Mouse (Mus musculus) forebrain, embryonic 10.5 days (tissue): ENCODE results near the gene Slc2a5. TPM values are rescaled to one million over a fixed set of nuclear protein-coding genes. Genes with fewer than 3 reads are reported as not detected.

Source experiments
- DNase-seq: peaks from one replicate; pipeline ENCODE4 v3.0.0-alpha.2; 2017; ENCODE audit warnings: low spot score; ENCODE audit errors: extremely low spot score
- H3K27ac ChIP-seq: fragments of 300-500 bp; sonication (generic); 2 replicates; pipeline ENCODE4 v1.5.1; 2016; ENCODE audit warnings: mild to moderate bottlenecking
- H3K27me3 ChIP-seq: fragments of 300-500 bp; sonication (generic); 2 replicates; pipeline ENCODE4 v1.6.1; 2016; ENCODE audit warnings: mild to moderate bottlenecking; ENCODE audit not compliant: poor library complexity, severe bottlenecking
- H3K36me3 ChIP-seq: fragments of 300-500 bp; sonication (generic); replicated peaks from 2 replicates; pipeline ENCODE4 v1.6.1; 2016; ENCODE audit warnings: mild to moderate bottlenecking, moderate library complexity
- H3K4me1 ChIP-seq: fragments of 300-500 bp; sonication (generic); 2 replicates; pipeline ENCODE4 v1.6.1; 2016
- H3K4me3 ChIP-seq: fragments of 300-500 bp; sonication (generic); 2 replicates; pipeline ENCODE4 v1.5.1; 2016; ENCODE audit warnings: mild to moderate bottlenecking, moderate library complexity
- H3K9me3 ChIP-seq: fragments of 300-500 bp; sonication (generic); 2 replicates; pipeline ENCODE4 v1.6.1; 2016; ENCODE audit warnings: mild to moderate bottlenecking, moderate library complexity
- WGBS: fragments of 180-500 bp; shearing (Covaris S2); methylation state at CpG from one replicate; pipeline ENCODE4 v1.1.7; 2016; 5-methylcytosine and 5-hydroxymethylcytosine counted together
- polyA plus RNA-seq: library from polyadenylated mRNA; unstranded; fragments of >200 nt; fragmentation: Nextera tagmentation; extraction: Ambion mirVana; gene quantifications from 2 replicates; pipeline ENCODE4 v1.2.1, GENCODE M21; 2016

The Slc2a5 gene
- 1.3 and 1.6 TPM in 2 replicates for polyA plus RNA-seq

GRCm38 (mm10) chr4:150119055-150119454, at the start of gene Slc2a5:
Slc2a5 (plus strand) TSS chr4:150119283.
- Histone ChIP-seq H3K27me3 (0 out of 2 replicates have a peak, but pooled peaks cover 6% of the 10 kb centered on the region), H3K27ac (peak within 1 kb of the TSS; percentile 51), H3K4me3 (peak within 1 kb of the TSS; percentile 38), H3K36me3 (no peaks in the 10 kb centered on the region), H3K9me3 (no peaks in the 10 kb centered on the region), H3K4me1 (peaks cover 19% of the 10 kb centered on the region)
- 9% methylated on average over 15 of the region's 15 CpGs for WGBS
- peak; percentile 62 for DNase-seq

DNA sequence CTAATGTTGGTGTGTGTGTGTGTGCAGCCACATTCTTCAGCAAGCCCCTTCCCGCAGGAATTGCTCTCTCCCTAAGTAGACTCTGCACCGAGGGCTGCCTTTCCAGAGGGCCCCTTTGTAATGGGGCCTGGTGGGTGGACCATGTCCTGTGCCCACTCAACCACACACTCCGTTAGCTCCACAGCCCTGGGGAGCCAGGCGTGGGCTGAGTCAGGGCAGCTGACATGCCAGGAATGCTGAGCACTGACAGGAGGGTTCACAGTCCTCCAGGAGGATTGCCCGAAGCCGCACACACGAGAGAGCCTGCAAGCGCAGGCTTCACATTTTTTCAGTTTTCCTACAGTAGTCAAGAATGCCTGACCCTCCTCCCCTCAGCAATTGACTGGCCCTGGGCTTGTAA, 48.9 kb upstream of the Slc2a5 start:
- Histone ChIP-seq H3K9me3 (no peaks in the 10 kb centered on the region), H3K4me1 (peaks cover 16% of the 10 kb centered on the region), H3K27ac (no peak overlapping the region), H3K27me3 (no peaks in the 10 kb centered on the region), H3K36me3 (no peaks in the 10 kb centered on the region), H3K4me3 (no peak overlapping the region)
- DNase-seq, result no peak
- 71% methylated on average over 8 of the region's 8 CpGs for WGBS

GRCm38 (mm10) chr4:150072416-150073101, 46.5 kb upstream of the Slc2a5 start:
- Histone ChIP-seq H3K27ac (no peak overlapping the region), H3K9me3 (no peaks in the 10 kb centered on the region), H3K4me1 (peaks cover 21% of the 10 kb centered on the region), H3K27me3 (no peaks in the 10 kb centered on the region), H3K36me3 (no peaks in the 10 kb centered on the region), H3K4me3 (no peak overlapping the region)
- no peak for DNase-seq
- 52% methylated on average over 15 of the region's 15 CpGs for WGBS

DNA sequence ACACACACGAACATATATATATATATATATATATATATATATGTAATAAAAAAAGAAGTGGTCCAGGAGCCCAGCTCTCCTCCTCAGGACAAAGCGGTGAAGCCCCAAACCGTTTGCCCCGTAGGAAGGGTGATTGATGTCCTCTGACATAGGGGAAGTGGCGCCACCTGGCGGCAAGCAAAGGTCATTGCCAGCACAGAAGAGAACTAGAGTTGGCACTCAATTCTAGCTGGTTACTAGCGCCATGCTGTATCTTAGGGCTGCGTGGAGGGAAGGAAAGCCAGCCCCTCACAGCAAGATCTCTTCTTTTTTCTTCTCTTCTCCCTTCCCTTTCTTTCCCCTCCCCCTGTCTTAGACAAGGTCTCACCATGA, 46.0 kb upstream of the Slc2a5 start:
- H3K4me1 ChIP-seq, result peaks cover 20% of the 10 kb centered on the region

GRCm38 (mm10) chr4:150075350-150075749, 43.7 kb upstream of the Slc2a5 start:
- no peaks in the 10 kb centered on the region for H3K36me3 ChIP-seq
- no peaks in the 10 kb centered on the region for H3K9me3 ChIP-seq
- no peak overlapping the region for H3K27ac ChIP-seq
- 88% methylated on average over 7 of the region's 7 CpGs for WGBS
- H3K4me1 ChIP-seq, result peaks cover 6% of the 10 kb centered on the region; the same call in 1 of the 2 replicates
- DNase-seq, result no peak
- no peak overlapping the region for H3K4me3 ChIP-seq
- H3K27me3 ChIP-seq, result 0 out of 2 replicates have a peak, but pooled peaks cover 3% of the 10 kb centered on the region

More for the DNA sequence above, 46.0 kb upstream of the Slc2a5 start:
- Histone ChIP-seq H3K27me3 (no peaks in the 10 kb centered on the region), H3K4me3 (no peak overlapping the region), H3K27ac (no peak overlapping the region), H3K36me3 (no peaks in the 10 kb centered on the region), H3K9me3 (no peaks in the 10 kb centered on the region)
- WGBS, result 18% methylated on average over 8 of the region's 8 CpGs
- peak; percentile 59 for DNase-seq

- Histone ChIP-seq H3K4me1 (peaks cover 6% of the 10 kb centered on the region; the same call in 1 of the 2 replicates), H3K36me3 (no peaks in the 10 kb centered on the region), H3K27ac (no peak overlapping the region), H3K27me3 (0 out of 2 replicates have a peak, but pooled peaks cover 3% of the 10 kb centered on the region), H3K9me3 (no peaks in the 10 kb centered on the region), H3K4me3 (no peak overlapping the region)
- 53% methylated on average over 18 of the region's 18 CpGs for WGBS
- no peak for DNase-seq
Observed at GRCm38 (mm10) chr4:150076147-150076546, 42.9 kb upstream of the Slc2a5 start.

- no peak overlapping the region for H3K27ac ChIP-seq
- H3K4me3 ChIP-seq, result no peak overlapping the region
- peaks cover 6% of the 10 kb centered on the region; the same call in 1 of the 2 replicates for H3K4me1 ChIP-seq
- H3K9me3 ChIP-seq, result no peaks in the 10 kb centered on the region
- DNase-seq, result no peak
- no peaks in the 10 kb centered on the region for H3K36me3 ChIP-seq
- 0 out of 2 replicates have a peak, but pooled peaks cover 3% of the 10 kb centered on the region for H3K27me3 ChIP-seq
- 79% methylated on average over 2 of the region's 2 CpGs for WGBS
Observed at GRCm38 (mm10) chr4:150078646-150079045, 40.4 kb upstream of the Slc2a5 start.

- H3K36me3 ChIP-seq, result no peaks in the 10 kb centered on the region
- 82% methylated on average over 7 of the region's 7 CpGs for WGBS
- no peak for DNase-seq
Observed at GRCm38 (mm10) chr4:150079244-150079643, 39.8 kb upstream of the Slc2a5 start.

GRCm38 (mm10) chr4:150080330-150080967, 38.6 kb upstream of the Slc2a5 start:
- peaks cover 6% of the 10 kb centered on the region; the same call in 1 of the 2 replicates for H3K4me1 ChIP-seq
- H3K4me3 ChIP-seq, result no peak overlapping the region
- H3K36me3 ChIP-seq, result no peaks in the 10 kb centered on the region
- no peak for DNase-seq
- H3K27ac ChIP-seq, result no peak overlapping the region
- WGBS, result 90% methylated on average over 11 of the region's 11 CpGs
- H3K9me3 ChIP-seq, result no peaks in the 10 kb centered on the region; the same call in 1 of the 2 replicates
- 0 out of 2 replicates have a peak, but pooled peaks cover 3% of the 10 kb centered on the region for H3K27me3 ChIP-seq

More at GRCm38 (mm10) chr4:150079244-150079643, 39.8 kb upstream of the Slc2a5 start:
- Histone ChIP-seq H3K27ac (no peak overlapping the region), H3K4me1 (peaks cover 6% of the 10 kb centered on the region; the same call in 1 of the 2 replicates), H3K9me3 (no peaks in the 10 kb centered on the region; the same call in 1 of the 2 replicates), H3K4me3 (no peak overlapping the region), H3K27me3 (0 out of 2 replicates have a peak, but pooled peaks cover 3% of the 10 kb centered on the region)

DNA sequence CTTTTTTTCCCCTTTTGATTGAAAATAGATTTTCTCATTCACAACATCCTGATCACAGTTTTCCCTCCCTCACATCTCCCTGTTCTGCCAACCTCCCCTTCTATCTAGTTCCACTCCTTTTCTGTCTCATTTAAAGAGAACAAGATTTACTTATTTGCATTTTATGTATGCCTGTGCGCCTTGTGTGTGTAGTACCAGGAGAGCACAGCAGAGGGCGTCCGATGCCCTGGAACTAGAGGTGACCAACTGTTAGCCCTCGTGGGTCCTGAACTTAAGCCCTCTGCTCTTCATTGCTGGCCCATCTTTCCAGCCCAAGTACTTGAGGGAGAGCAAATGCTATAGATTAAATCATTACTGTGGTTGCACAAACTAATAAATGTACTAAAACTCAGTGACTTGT, 33.7 kb upstream of the Slc2a5 start:
- Histone ChIP-seq H3K9me3 (no peaks in the 10 kb centered on the region; the same call in 1 of the 2 replicates), H3K4me1 (peaks cover 21% of the 10 kb centered on the region), H3K27me3 (peaks cover 40% of the 10 kb centered on the region), H3K36me3 (no peaks in the 10 kb centered on the region), H3K27ac (no peak overlapping the region), H3K4me3 (no peak overlapping the region)
- no peak for DNase-seq
- WGBS, result 82% methylated on average over 4 of the region's 4 CpGs

DNA sequence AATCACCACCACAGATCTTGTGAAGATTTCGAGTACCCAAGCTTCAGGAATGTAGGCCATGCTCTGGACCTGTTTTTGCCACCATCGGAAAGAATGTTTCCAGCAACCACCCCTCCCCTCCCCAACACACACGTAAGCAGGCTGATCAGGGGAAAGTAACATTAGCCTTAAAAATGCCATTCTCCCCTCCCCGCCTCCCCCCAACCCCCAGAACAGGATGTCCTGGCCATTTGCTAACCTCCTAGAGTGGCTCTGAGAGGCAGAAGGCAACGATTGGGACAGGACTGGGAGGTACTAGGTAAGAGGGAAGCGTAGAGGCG, 32.3 kb upstream of the Slc2a5 start:
- Histone ChIP-seq H3K27me3 (peaks cover 54% of the 10 kb centered on the region), H3K4me3 (peak overlapping the region; percentile 66), H3K27ac (peak overlapping the region; percentile 58), H3K4me1 (peaks cover 21% of the 10 kb centered on the region), H3K36me3 (no peaks in the 10 kb centered on the region), H3K9me3 (no peaks in the 10 kb centered on the region; the same call in 1 of the 2 replicates)
- WGBS, result 4% methylated on average over 7 of the region's 7 CpGs
- no peak for DNase-seq

GRCm38 (mm10) chr4:150087161-150087889, 31.8 kb upstream of the Slc2a5 start, which contains the start of gene Gpr157:
Gpr157 (plus strand) TSS chr4:150087365.
- Histone ChIP-seq H3K27ac (peak within 1 kb of the TSS; percentile 58), H3K9me3 (no peaks in the 10 kb centered on the region; the same call in 1 of the 2 replicates), H3K36me3 (no peaks in the 10 kb centered on the region), H3K4me1 (peaks cover 21% of the 10 kb centered on the region), H3K4me3 (peak within 1 kb of the TSS; percentile 66), H3K27me3 (peaks cover 59% of the 10 kb centered on the region)
- under 1% methylated on average over 56 of the region's 56 CpGs for WGBS
- peak; percentile 95 for DNase-seq
